Mouse (Mus musculus): ENCODE data around the gene Zfp184. TPM values are rescaled to one million over a fixed set of nuclear protein-coding genes. Genes with fewer than 3 reads are reported as not detected.
"Not testable (repeated sequence)": the region's sequence is repeated elsewhere in the genome, so short reads cannot be mapped to it uniquely, and the experiment has no call there.

The Zfp184 gene
- total and polyA plus RNA-seq, 3 experiments = 0.42 to 1.0 TPM; not detected in 1

- TF ChIP-seq GATA1 (IDR thresholded peaks at IDR 0.05; ENCODE audit: low read depth, low read length) = no peak
- TF ChIP-seq TBP (IDR thresholded peaks at IDR 0.05; ENCODE audit: low read depth, low read length) = peak; percentile 99
- no peak for TF ChIP-seq POLR2A (IDR thresholded peaks at IDR 0.05; ENCODE audit: control insufficient read depth in 1 of 2, insufficient read depth in 1 of 2, low read depth in 1 of 2, low read length in 2 of 2, poor library complexity in 1 of 2)
- TF ChIP-seq NRF1 (IDR thresholded peaks at IDR 0.05; ENCODE audit: insufficient read depth, low read depth, low read length, poor library complexity, severe bottlenecking) = no peak
- no peak for TF ChIP-seq POLR2AphosphoS5 (IDR thresholded peaks at IDR 0.05; ENCODE audit: borderline replicate concordance, low read depth, low read length)
- TF ChIP-seq TCF12 (IDR thresholded peaks at IDR 0.05; ENCODE audit: low read depth, low read length) = no peak
- peak; percentile 30; the same call in 1 of the 2 replicates for TF ChIP-seq MAFK (IDR thresholded peaks at IDR 0.05; ENCODE audit: borderline replicate concordance, low read depth, low read length)
- TF ChIP-seq MXI1 (IDR thresholded peaks at IDR 0.05; ENCODE audit: low read depth, low read length) = no peak
- no peaks in the 10 kb centered on the region for H3K4me1 ChIP-seq (ENCODE audit: control insufficient read depth in 1 of 2, insufficient read depth in 2 of 2, low read length in 2 of 2)
- peak; percentile 54 for DNase-seq (ENCODE audit: low read depth, low spot score)
- H3K36me3 ChIP-seq (ENCODE audit: control insufficient read depth in 1 of 2, insufficient read depth in 2 of 2, low read length in 2 of 2) = no peaks in the 10 kb centered on the region
- no peak overlapping the region for H3K9ac ChIP-seq (ENCODE audit: control insufficient read depth, low read depth, low read length, poor library complexity, severe bottlenecking)
- H3K27ac ChIP-seq (ENCODE audit: control insufficient read depth, low read depth, low read length) = no peak overlapping the region
- H3K79me2 ChIP-seq (ENCODE audit: control insufficient read depth, insufficient read depth, low read length, poor library complexity) = no peaks in the 10 kb centered on the region
- H3K27me3 ChIP-seq (ENCODE audit: control insufficient read depth in 1 of 2, insufficient read depth in 2 of 2, low read length in 2 of 2) = peaks cover 0 to 1% of the 10 kb centered on the region in 2 experiments; a peak in 1 of 4 replicates
- H3K4me3 ChIP-seq (ENCODE audit: control insufficient read depth in 1 of 2, insufficient read depth in 1 of 2, low read depth in 2 of 2, low read length in 2 of 2) = no peak overlapping the region
- H3K9me3 ChIP-seq (replicated peaks; ENCODE audit: insufficient read depth, low read length) = no peaks in the 10 kb centered on the region
Observed at GRCm38 (mm10) chr13:21896549-21897244, 48.2 kb upstream of the Zfp184 start.

- peaks cover 0 to 1% of the 10 kb centered on the region in 2 experiments; a peak in 1 of 4 replicates for H3K27me3 ChIP-seq (ENCODE audit: control insufficient read depth in 1 of 2, insufficient read depth in 2 of 2, low read length in 2 of 2)
Observed at GRCm38 (mm10) chr13:21897245-21897634, 47.7 kb upstream of the Zfp184 start.

GRCm38 (mm10) chr13:21900870-21901565 is 43.9 kb upstream of the Zfp184 start:
- H3K4me1 ChIP-seq (ENCODE audit: control insufficient read depth in 1 of 2, insufficient read depth in 2 of 2, low read length in 2 of 2); H3K36me3 ChIP-seq (ENCODE audit: control insufficient read depth in 1 of 2, insufficient read depth in 2 of 2, low read length in 2 of 2); DNase-seq (ENCODE audit: low read depth, low spot score); H3K27ac ChIP-seq (ENCODE audit: control insufficient read depth, low read depth, low read length); H3K27me3 ChIP-seq (ENCODE audit: control insufficient read depth in 1 of 2, insufficient read depth in 2 of 2, low read length in 2 of 2); H3K4me3 ChIP-seq (ENCODE audit: control insufficient read depth in 1 of 2, insufficient read depth in 1 of 2, low read depth in 2 of 2, low read length in 2 of 2); H3K9me3 ChIP-seq (replicated peaks; ENCODE audit: insufficient read depth, low read length); H3K9ac ChIP-seq (ENCODE audit: control insufficient read depth, low read depth, low read length, poor library complexity, severe bottlenecking); H3K79me2 ChIP-seq (ENCODE audit: control insufficient read depth, insufficient read depth, low read length, poor library complexity): not testable (repeated sequence)

More at GRCm38 (mm10) chr13:21897245-21897634, 47.7 kb upstream of the Zfp184 start:
- no peak overlapping the region for H3K9ac ChIP-seq (ENCODE audit: control insufficient read depth, low read depth, low read length, poor library complexity, severe bottlenecking)
- H3K79me2 ChIP-seq (ENCODE audit: control insufficient read depth, insufficient read depth, low read length, poor library complexity) = no peaks in the 10 kb centered on the region
- H3K4me3 ChIP-seq (ENCODE audit: control insufficient read depth in 1 of 2, insufficient read depth in 1 of 2, low read depth in 2 of 2, low read length in 2 of 2) = no peak overlapping the region
- H3K9me3 ChIP-seq (replicated peaks; ENCODE audit: insufficient read depth, low read length) = no peaks in the 10 kb centered on the region
- no peak for DNase-seq (ENCODE audit: low read depth, low spot score)
- no peaks in the 10 kb centered on the region for H3K4me1 ChIP-seq (ENCODE audit: control insufficient read depth in 1 of 2, insufficient read depth in 2 of 2, low read length in 2 of 2)
- H3K36me3 ChIP-seq (ENCODE audit: control insufficient read depth in 1 of 2, insufficient read depth in 2 of 2, low read length in 2 of 2) = no peaks in the 10 kb centered on the region
- H3K27ac ChIP-seq (ENCODE audit: control insufficient read depth, low read depth, low read length) = no peak overlapping the region
- TF ChIP-seq TCF12 (IDR thresholded peaks at IDR 0.05; ENCODE audit: low read depth, low read length) = no peak
- no peak for TF ChIP-seq SIN3A (IDR thresholded peaks at IDR 0.05; ENCODE audit: low read length)
- no peak for TF ChIP-seq RCOR1 (IDR thresholded peaks at IDR 0.05; ENCODE audit: low read depth, low read length)
- no peak for TF ChIP-seq MEF2A (IDR thresholded peaks at IDR 0.05; ENCODE audit: extremely low read depth, insufficient replicate concordance, low read depth, low read length, poor library complexity, severe bottlenecking)
- TF ChIP-seq KAT2A (conservative IDR thresholded peaks at IDR 0.05; ENCODE audit: low read depth, low read length) = no peak
- TF ChIP-seq POLR2AphosphoS2 (IDR thresholded peaks at IDR 0.05; ENCODE audit: low read length) = no peak
- no peak for TF ChIP-seq MYB (IDR thresholded peaks at IDR 0.05; ENCODE audit: low read depth, low read length)
- no peak for TF ChIP-seq CTCF (IDR thresholded peaks at IDR 0.05 in 2 of 3, conservative IDR thresholded peaks at IDR 0.05 in 1 of 3; ENCODE audit: control insufficient read depth in 1 of 3, insufficient read depth in 1 of 3, low read depth in 2 of 3, low read length in 3 of 3, poor library complexity in 1 of 3, severe bottlenecking in 1 of 3)
- TF ChIP-seq GATA1 (IDR thresholded peaks at IDR 0.05; ENCODE audit: low read depth, low read length) = no peak
